Mouse (Mus musculus): ENCODE data around the gene Creld2. TPM values are rescaled to one million over a fixed set of nuclear protein-coding genes. Genes with fewer than 3 reads are reported as not detected.

The Creld2 gene
- polyA plus RNA-seq, 1 experiment from 2014 or later: 123 TPM

- 88% methylated on average over 7 of the region's 7 CpGs for WGBS
- no peak overlapping the region for H3K4me3 ChIP-seq (ENCODE audit: low read length)
- no peak overlapping the region for H3K9ac ChIP-seq (ENCODE audit: low read depth, low read length)
- H3K36me3 ChIP-seq (ENCODE audit: control insufficient read depth, insufficient read depth, low read length): no peaks in the 10 kb centered on the region
- no peak overlapping the region for H3K27ac ChIP-seq (ENCODE audit: low read length)
- H3K4me2 ChIP-seq (ENCODE audit: low read depth, low read length): no peak overlapping the region
- no peak for ATAC-seq
- no peaks in the 10 kb centered on the region for H3K9me3 ChIP-seq (ENCODE audit: control insufficient read depth, low read length)
- H3K27me3 ChIP-seq (replicated peaks; ENCODE audit: control insufficient read depth, insufficient read depth, low read length): no peaks in the 10 kb centered on the region
- H3K4me1 ChIP-seq (ENCODE audit: control insufficient read depth, insufficient read depth, low read length): 0 out of 2 replicates have a peak, but pooled peaks cover 2% of the 10 kb centered on the region
Measured at GRCm38 (mm10) chr15:88844966-88845365, 25.5 kb downstream of the Creld2 start.

- Histone ChIP-seq H3K27me3 (replicated peaks; ENCODE audit: control insufficient read depth, insufficient read depth, low read length) (no peaks in the 10 kb centered on the region), H3K4me2 (ENCODE audit: low read depth, low read length) (no peak overlapping the region), H3K4me1 (ENCODE audit: control insufficient read depth, insufficient read depth, low read length) (peaks cover 24% of the 10 kb centered on the region), H3K36me3 (ENCODE audit: control insufficient read depth, insufficient read depth, low read length) (no peaks in the 10 kb centered on the region), H3K9ac (ENCODE audit: low read depth, low read length) (no peak overlapping the region), H3K27ac (ENCODE audit: low read length) (no peak overlapping the region), H3K4me3 (ENCODE audit: low read length) (no peak overlapping the region), H3K9me3 (ENCODE audit: control insufficient read depth, low read length) (no peaks in the 10 kb centered on the region)
- 97% methylated on average over 1 of the region's 1 CpGs for WGBS
- no peak for ATAC-seq
Measured at GRCm38 (mm10) chr15:88848661-88849060, 29.2 kb downstream of the Creld2 start.

- peaks cover 31% of the 10 kb centered on the region for H3K4me1 ChIP-seq (ENCODE audit: control insufficient read depth, insufficient read depth, low read length)
- H3K4me2 ChIP-seq (ENCODE audit: low read depth, low read length): no peak overlapping the region
- H3K9me3 ChIP-seq (ENCODE audit: control insufficient read depth, low read length): no peaks in the 10 kb centered on the region
- no peaks in the 10 kb centered on the region for H3K27me3 ChIP-seq (replicated peaks; ENCODE audit: control insufficient read depth, insufficient read depth, low read length)
- no peak overlapping the region; the same call in 1 of the 2 replicates for H3K27ac ChIP-seq (ENCODE audit: low read length)
- H3K9ac ChIP-seq (ENCODE audit: low read depth, low read length): no peak overlapping the region
- H3K4me3 ChIP-seq (ENCODE audit: low read length): no peak overlapping the region
- no peak for ATAC-seq
- H3K36me3 ChIP-seq (ENCODE audit: control insufficient read depth, insufficient read depth, low read length): no peaks in the 10 kb centered on the region
- 93% methylated on average over 2 of the region's 2 CpGs for WGBS
Measured at GRCm38 (mm10) chr15:88849621-88850020, 30.2 kb downstream of the Creld2 start.

GRCm38 (mm10) chr15:88850146-88850826 lies 30.8 kb downstream of the Creld2 start:
- Histone ChIP-seq H3K27me3 (replicated peaks; ENCODE audit: control insufficient read depth, insufficient read depth, low read length) (no peaks in the 10 kb centered on the region), H3K27ac (ENCODE audit: low read length) (peak overlapping the region; percentile 70), H3K4me2 (ENCODE audit: low read depth, low read length) (no peak overlapping the region), H3K9me3 (ENCODE audit: control insufficient read depth, low read length) (no peaks in the 10 kb centered on the region), H3K4me3 (ENCODE audit: low read length) (no peak overlapping the region), H3K36me3 (ENCODE audit: control insufficient read depth, insufficient read depth, low read length) (no peaks in the 10 kb centered on the region), H3K9ac (ENCODE audit: low read depth, low read length) (peak overlapping the region; percentile 40; the same call in 1 of the 2 replicates), H3K4me1 (ENCODE audit: control insufficient read depth, insufficient read depth, low read length) (peaks cover 37% of the 10 kb centered on the region)
- WGBS: 42% methylated on average over 10 of the region's 10 CpGs
- peak; percentile 69 for ATAC-seq

GRCm38 (mm10) chr15:88851076-88851475 lies 31.6 kb downstream of the Creld2 start:
- no peaks in the 10 kb centered on the region for H3K27me3 ChIP-seq (replicated peaks; ENCODE audit: control insufficient read depth, insufficient read depth, low read length)
- H3K4me3 ChIP-seq (ENCODE audit: low read length): no peak overlapping the region
- H3K4me2 ChIP-seq (ENCODE audit: low read depth, low read length): no peak overlapping the region
- peaks cover 45% of the 10 kb centered on the region for H3K4me1 ChIP-seq (ENCODE audit: control insufficient read depth, insufficient read depth, low read length)
- H3K9ac ChIP-seq (ENCODE audit: low read depth, low read length): no peak overlapping the region
- no peak for ATAC-seq
- H3K36me3 ChIP-seq (ENCODE audit: control insufficient read depth, insufficient read depth, low read length): no peaks in the 10 kb centered on the region
- peak overlapping the region; percentile 70 for H3K27ac ChIP-seq (ENCODE audit: low read length)
- WGBS: 37% methylated on average over 3 of the region's 3 CpGs
- no peaks in the 10 kb centered on the region for H3K9me3 ChIP-seq (ENCODE audit: control insufficient read depth, low read length)

GRCm38 (mm10) chr15:88851507-88852149 lies 32.2 kb downstream of the Creld2 start:
- peaks cover 45% of the 10 kb centered on the region for H3K4me1 ChIP-seq (ENCODE audit: control insufficient read depth, insufficient read depth, low read length)
- H3K27me3 ChIP-seq (replicated peaks; ENCODE audit: control insufficient read depth, insufficient read depth, low read length): no peaks in the 10 kb centered on the region
- H3K4me2 ChIP-seq (ENCODE audit: low read depth, low read length): no peak overlapping the region
- no peaks in the 10 kb centered on the region for H3K9me3 ChIP-seq (ENCODE audit: control insufficient read depth, low read length)
- no peak overlapping the region; the same call in 1 of the 2 replicates for H3K9ac ChIP-seq (ENCODE audit: low read depth, low read length)
- no peak overlapping the region for H3K4me3 ChIP-seq (ENCODE audit: low read length)
- H3K36me3 ChIP-seq (ENCODE audit: control insufficient read depth, insufficient read depth, low read length): no peaks in the 10 kb centered on the region
- peak overlapping the region; percentile 70 for H3K27ac ChIP-seq (ENCODE audit: low read length)
- ATAC-seq: peak; percentile 87
- WGBS: 50% methylated on average over 10 of the region's 10 CpGs

GRCm38 (mm10) chr15:88853106-88853505 lies 33.7 kb downstream of the Creld2 start:
- Histone ChIP-seq H3K9ac (ENCODE audit: low read depth, low read length) (no peak overlapping the region), H3K27ac (ENCODE audit: low read length) (no peak overlapping the region), H3K9me3 (ENCODE audit: control insufficient read depth, low read length) (no peaks in the 10 kb centered on the region), H3K4me1 (ENCODE audit: control insufficient read depth, insufficient read depth, low read length) (peaks cover 45% of the 10 kb centered on the region), H3K4me3 (ENCODE audit: low read length) (no peak overlapping the region), H3K4me2 (ENCODE audit: low read depth, low read length) (no peak overlapping the region), H3K27me3 (replicated peaks; ENCODE audit: control insufficient read depth, insufficient read depth, low read length) (no peaks in the 10 kb centered on the region), H3K36me3 (ENCODE audit: control insufficient read depth, insufficient read depth, low read length) (no peaks in the 10 kb centered on the region)
- ATAC-seq: no peak
- 81% methylated on average over 9 of the region's 9 CpGs for WGBS

GRCm38 (mm10) chr15:88854119-88854968 lies 34.9 kb downstream of the Creld2 start:
- no peak for ATAC-seq
- H3K4me2 ChIP-seq (ENCODE audit: low read depth, low read length): no peak overlapping the region
- WGBS: 39% methylated on average over 6 of the region's 6 CpGs
- H3K4me1 ChIP-seq (ENCODE audit: control insufficient read depth, insufficient read depth, low read length): peaks cover 45% of the 10 kb centered on the region
- H3K36me3 ChIP-seq (ENCODE audit: control insufficient read depth, insufficient read depth, low read length): no peaks in the 10 kb centered on the region
- no peaks in the 10 kb centered on the region for H3K27me3 ChIP-seq (replicated peaks; ENCODE audit: control insufficient read depth, insufficient read depth, low read length)
- H3K9ac ChIP-seq (ENCODE audit: low read depth, low read length): peak overlapping the region; percentile 30; the same call in 1 of the 2 replicates
- no peaks in the 10 kb centered on the region for H3K9me3 ChIP-seq (ENCODE audit: control insufficient read depth, low read length)
- no peak overlapping the region for H3K27ac ChIP-seq (ENCODE audit: low read length)
- no peak overlapping the region for H3K4me3 ChIP-seq (ENCODE audit: low read length)
